Mouse (Mus musculus): ENCODE measurements around the gene Rtl8b.

DNA sequence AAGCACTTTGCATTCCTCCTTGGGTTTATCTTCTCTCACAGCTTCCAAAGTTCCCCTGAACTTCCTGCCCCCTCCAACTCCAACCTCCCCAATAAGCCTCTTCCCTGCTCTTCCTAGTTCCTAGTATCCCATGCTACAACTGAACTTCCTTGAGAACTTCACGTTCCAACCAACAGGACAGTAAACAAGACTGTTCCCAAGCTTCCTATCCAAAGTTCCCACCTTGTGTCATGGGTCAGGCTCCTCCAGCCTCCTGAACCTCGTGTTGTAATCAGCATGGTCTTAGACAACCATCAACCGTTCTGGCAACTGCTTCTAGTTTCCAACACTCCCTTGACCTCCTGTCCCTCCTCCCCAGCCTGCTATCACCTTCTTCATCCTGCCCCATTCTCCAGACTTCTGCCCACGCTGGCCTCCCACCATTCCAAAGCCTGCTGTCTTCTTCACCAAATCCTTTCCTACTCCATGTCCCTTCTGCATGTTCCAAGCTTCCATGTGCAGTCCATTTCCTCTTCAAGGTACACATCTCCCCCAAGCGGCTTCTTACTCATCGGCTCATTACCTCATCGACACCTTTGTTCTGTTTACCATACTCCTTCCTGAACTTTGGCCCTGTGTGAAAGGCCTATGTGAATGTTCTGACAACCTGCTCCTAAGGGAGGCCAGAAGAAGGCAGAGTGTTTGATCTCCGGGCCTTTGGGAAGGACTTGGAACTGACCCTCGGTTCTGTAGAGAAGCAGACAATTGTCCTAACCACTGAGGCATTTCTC, 24.0 kb upstream of the Rtl8b start:
- TF ChIP-seq CTCF (IDR thresholded peaks at IDR 0.05; ENCODE audit: extremely low read depth, insufficient read depth, insufficient read length, insufficient replicate concordance) (no peak), POLR2A (IDR thresholded peaks at IDR 0.05; ENCODE audit: low read depth, low read length) (no peak)
